Mouse (Mus musculus) neural tube, embryonic 11.5 days (tissue): Measurements from ENCODE around the gene Thg1l. TPM values are rescaled to one million over a fixed set of nuclear protein-coding genes. Genes with fewer than 3 reads are reported as not detected.

Source experiments
- ATAC-seq: fragments of 200-750 bp; cut with Nextera tagmentation; 2 replicates; pipeline ENCODE4 v1.8.0; 2017; ENCODE audit warnings: moderate number of reproducible peaks, mild to moderate bottlenecking, moderate TSS enrichment, moderate library complexity; ENCODE audit not compliant: insufficient read depth, low FRiP score, low TSS enrichment
- DNase-seq: peaks from one replicate; pipeline ENCODE4 v3.0.0-alpha.2; 2015; ENCODE audit warnings: low spot score
- H3K27ac ChIP-seq: fragments of 300-500 bp; sonication (generic); 2 replicates; pipeline ENCODE4 v1.5.1; 2014; ENCODE audit warnings: low read depth, mild to moderate bottlenecking, low read length
- H3K27me3 ChIP-seq: fragments of 300-500 bp; sonication (generic); 2 replicates; pipeline ENCODE4 v1.6.1; 2014; ENCODE audit warnings: mild to moderate bottlenecking, low read length, mixed read lengths; ENCODE audit not compliant: control insufficient read depth, insufficient read depth
- H3K36me3 ChIP-seq: fragments of 300-500 bp; sonication (generic); 2 replicates; pipeline ENCODE4 v1.6.1; 2014; ENCODE audit warnings: mild to moderate bottlenecking, low read length, moderate library complexity, mixed read lengths; ENCODE audit not compliant: control insufficient read depth, insufficient read depth
- H3K4me1 ChIP-seq: fragments of 300-500 bp; sonication (generic); 2 replicates; pipeline ENCODE4 v1.6.1; 2014; ENCODE audit warnings: low read length, mixed read lengths; ENCODE audit not compliant: control insufficient read depth, insufficient read depth
- H3K4me2 ChIP-seq: fragments of 300-500 bp; sonication (generic); 2 replicates; pipeline ENCODE4 v1.6.1; 2014; ENCODE audit warnings: low read depth, mild to moderate bottlenecking, moderate library complexity
- H3K4me3 ChIP-seq: fragments of 300-500 bp; sonication (generic); 2 replicates; pipeline ENCODE4 v1.5.1; 2014; ENCODE audit warnings: low read depth, low read length
- H3K9ac ChIP-seq: fragments of 300-500 bp; sonication (generic); 2 replicates; pipeline ENCODE4 v1.6.1; 2014; ENCODE audit warnings: mild to moderate bottlenecking, low read length
- H3K9me3 ChIP-seq: fragments of 300-500 bp; sonication (generic); 2 replicates; pipeline ENCODE4 v1.6.1; 2016; ENCODE audit warnings: low read length; ENCODE audit not compliant: control insufficient read depth
- WGBS: fragments of 180-500 bp; shearing (Covaris S2); extraction: QIAGEN DNeasy Blood & Tissue Kit; methylation state at CpG from one replicate; pipeline ENCODE4 v1.1.7; 2014; 5-methylcytosine and 5-hydroxymethylcytosine counted together
- polyA plus RNA-seq: library from polyadenylated mRNA; unstranded; fragments of >200 nt; fragmentation: Nextera tagmentation; extraction: Ambion mirVana; gene quantifications from 2 replicates; pipeline ENCODE4 v1.2.1, GENCODE M21; 2014

The Thg1l gene
- polyA plus RNA-seq, 1 experiment from 2014 or later: 14.1 TPM

DNA sequence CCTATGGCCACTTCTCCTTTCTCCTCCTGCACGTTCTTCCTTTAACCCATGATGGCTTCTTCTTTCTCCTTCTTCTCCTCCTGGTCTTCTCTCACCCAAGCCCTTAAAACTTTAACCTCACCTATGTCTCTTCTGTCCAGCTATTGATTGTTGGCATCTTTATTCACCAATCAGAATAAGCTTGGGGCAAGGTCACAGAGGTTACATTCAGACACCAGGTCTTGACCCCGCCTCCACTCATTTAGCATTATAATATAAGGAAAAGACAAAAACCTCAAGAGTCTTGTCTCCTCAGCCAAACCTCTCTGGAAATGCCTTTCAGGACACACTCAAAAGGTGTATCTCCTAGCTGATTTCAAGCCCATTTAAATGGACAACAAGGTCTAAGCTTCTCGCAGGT, 13.2 kb upstream of the Thg1l start:
- H3K27ac ChIP-seq: no peak overlapping the region
- H3K9ac ChIP-seq: no peak overlapping the region
- H3K4me1 ChIP-seq: no peaks in the 10 kb centered on the region
- H3K36me3 ChIP-seq: no peaks in the 10 kb centered on the region
- H3K4me2 ChIP-seq: no peak overlapping the region
- no peak overlapping the region for H3K4me3 ChIP-seq
- WGBS: 88% methylated on average over 3 of the region's 3 CpGs
- DNase-seq (no peak), ATAC-seq (no peak)
- H3K9me3 ChIP-seq: no peaks in the 10 kb centered on the region
- no peaks in the 10 kb centered on the region for H3K27me3 ChIP-seq

DNA sequence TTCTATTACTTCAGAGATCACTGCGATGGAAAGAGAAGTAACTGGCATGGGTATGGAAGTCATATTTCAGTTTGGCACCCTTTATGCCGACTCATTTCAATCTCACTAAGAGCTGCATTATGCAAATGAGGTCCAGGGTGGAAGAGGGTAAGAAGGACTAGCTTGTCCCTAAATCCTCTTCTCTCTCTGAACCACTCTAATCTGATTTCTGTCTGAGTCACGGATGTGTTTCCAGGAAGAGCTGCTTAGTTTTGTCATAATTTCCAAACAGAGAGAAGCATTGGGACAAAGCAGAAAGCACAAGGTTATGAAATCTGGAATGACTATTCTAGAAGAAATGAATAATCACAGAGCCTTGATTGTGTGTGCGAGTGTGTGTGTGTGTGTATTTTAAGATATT, 11.6 kb upstream of the Thg1l start:
- Histone ChIP-seq H3K27ac (no peak overlapping the region), H3K36me3 (no peaks in the 10 kb centered on the region), H3K4me2 (no peak overlapping the region), H3K4me3 (no peak overlapping the region), H3K9me3 (no peaks in the 10 kb centered on the region), H3K27me3 (no peaks in the 10 kb centered on the region), H3K9ac (no peak overlapping the region), H3K4me1 (no peaks in the 10 kb centered on the region)
- WGBS: 86% methylated on average over 4 of the region's 4 CpGs
- DNase-seq (no peak), ATAC-seq (no peak)

- Histone ChIP-seq H3K9me3 (no peaks in the 10 kb centered on the region), H3K4me1 (no peaks in the 10 kb centered on the region), H3K27ac (no peak overlapping the region), H3K27me3 (no peaks in the 10 kb centered on the region), H3K4me2 (no peak overlapping the region), H3K36me3 (no peaks in the 10 kb centered on the region), H3K4me3 (no peak overlapping the region), H3K9ac (no peak overlapping the region)
- 87% methylated on average over 5 of the region's 5 CpGs for WGBS
- no peak for DNase-seq
- ATAC-seq: no peak
Observed at GRCm38 (mm10) chr11:45960003-45960402, 4.7 kb upstream of the Thg1l start.

- no peak for DNase-seq
Observed at GRCm38 (mm10) chr11:45959598-45959997, 4.3 kb upstream of the Thg1l start.

GRCm38 (mm10) chr11:45947491-45947890, 7.8 kb downstream of the Thg1l start:
- no peaks in the 10 kb centered on the region for H3K27me3 ChIP-seq
- peaks cover 11% of the 10 kb centered on the region for H3K4me1 ChIP-seq
- 85% methylated on average over 2 of the region's 2 CpGs for WGBS
- no peak overlapping the region for H3K9ac ChIP-seq
- H3K36me3 ChIP-seq: no peaks in the 10 kb centered on the region
- no peak overlapping the region for H3K4me3 ChIP-seq
- no peak for DNase-seq
- no peak overlapping the region for H3K4me2 ChIP-seq
- no peak overlapping the region for H3K27ac ChIP-seq
- H3K9me3 ChIP-seq: no peaks in the 10 kb centered on the region
- no peak for ATAC-seq

More at GRCm38 (mm10) chr11:45959598-45959997, 4.3 kb upstream of the Thg1l start:
- 81% methylated on average over 3 of the region's 3 CpGs for WGBS
- no peak overlapping the region for H3K4me2 ChIP-seq
- H3K9me3 ChIP-seq: no peaks in the 10 kb centered on the region
- H3K27me3 ChIP-seq: no peaks in the 10 kb centered on the region
- no peak for ATAC-seq
- H3K27ac ChIP-seq: no peak overlapping the region
- no peaks in the 10 kb centered on the region for H3K36me3 ChIP-seq
- no peaks in the 10 kb centered on the region; the same call in 1 of the 2 replicates for H3K4me1 ChIP-seq
- H3K9ac ChIP-seq: no peak overlapping the region
- no peak overlapping the region for H3K4me3 ChIP-seq

DNA sequence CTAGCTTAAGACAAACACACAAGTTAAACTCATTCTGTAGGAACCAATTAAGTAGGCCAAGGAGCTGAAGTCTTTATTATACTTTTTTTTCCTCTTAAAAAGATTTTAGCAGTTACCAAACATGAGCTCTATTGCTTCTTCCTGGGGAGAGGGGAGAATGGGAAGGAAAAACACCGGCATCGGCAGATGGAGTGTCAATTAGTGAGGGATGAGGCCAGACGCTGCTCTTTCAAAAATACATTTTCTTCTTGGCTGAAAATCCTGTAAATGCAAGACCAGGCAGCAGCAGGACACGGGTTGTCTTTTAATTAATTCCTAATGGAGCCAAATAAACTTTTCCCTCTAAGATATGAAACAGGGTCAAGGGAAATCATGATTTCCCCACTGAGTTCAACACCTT, 8.5 kb downstream of the Thg1l start:
- DNase-seq: no peak

GRCm38 (mm10) chr11:45944643-45945156, 10.6 kb downstream of the Thg1l start, which contains the start of gene Lsm11:
Lsm11 (minus strand) TSS chr11:45944935.
- H3K36me3 ChIP-seq: no peaks in the 10 kb centered on the region
- H3K9me3 ChIP-seq: no peaks in the 10 kb centered on the region
- H3K27ac ChIP-seq: no peak within 1 kb of the TSS
- peak within 1 kb of the TSS; percentile 72 for H3K4me2 ChIP-seq
- H3K9ac ChIP-seq: peak within 1 kb of the TSS; percentile 81
- DNase-seq: peak; percentile 97
- H3K4me3 ChIP-seq: peak within 1 kb of the TSS; percentile 86
- H3K4me1 ChIP-seq: peaks cover 11% of the 10 kb centered on the region
- ATAC-seq: peak; percentile 87
- H3K27me3 ChIP-seq: no peaks in the 10 kb centered on the region
- WGBS: under 1% methylated on average over 53 of the region's 55 CpGs

More for the DNA sequence above, 8.5 kb downstream of the Thg1l start:
- Histone ChIP-seq H3K27ac (no peak overlapping the region), H3K4me3 (no peak overlapping the region), H3K9ac (no peak overlapping the region), H3K4me1 (peaks cover 11% of the 10 kb centered on the region), H3K27me3 (no peaks in the 10 kb centered on the region), H3K36me3 (no peaks in the 10 kb centered on the region), H3K9me3 (no peaks in the 10 kb centered on the region), H3K4me2 (no peak overlapping the region)
- no peak for ATAC-seq
- 79% methylated on average over 4 of the region's 4 CpGs for WGBS

DNA sequence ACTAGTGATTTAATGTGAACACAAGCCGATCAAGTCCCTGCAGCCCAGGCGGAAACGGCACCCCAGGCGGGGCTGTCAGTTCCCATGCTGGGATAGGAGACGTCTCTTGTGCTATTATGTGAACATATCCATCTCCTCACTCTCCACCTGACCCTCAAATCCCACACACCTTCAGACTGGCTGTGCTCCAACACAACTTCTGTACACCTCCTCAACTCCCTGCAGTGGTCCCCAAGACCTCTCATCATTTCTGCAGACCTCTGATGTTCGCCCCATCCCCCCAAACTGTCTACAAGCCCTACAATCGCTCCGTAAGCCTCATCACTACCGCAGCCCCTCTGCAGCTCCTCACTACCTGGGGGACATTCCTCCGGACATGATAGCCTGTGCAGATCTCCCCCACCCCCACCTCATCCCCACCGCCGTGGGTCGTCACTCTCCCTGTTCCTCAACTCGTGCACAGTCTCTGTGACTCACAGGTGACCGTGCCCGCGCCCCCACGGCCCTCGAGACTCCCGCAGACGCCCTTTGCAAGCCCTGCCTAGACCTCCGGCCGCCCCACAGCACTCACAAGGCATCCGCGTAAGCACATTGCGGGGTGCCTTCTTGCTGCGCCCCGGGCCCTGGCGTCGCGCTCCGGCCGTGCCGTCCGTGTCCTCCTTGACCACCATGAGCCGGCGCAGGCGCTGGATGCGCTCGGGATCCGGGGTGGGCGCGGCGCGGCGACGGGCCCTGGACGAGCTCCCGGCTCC, 11.2 kb downstream of the Thg1l start:
- H3K4me3 ChIP-seq: peak overlapping the region; percentile 86
- under 1% methylated on average over 32 of the region's 49 CpGs for WGBS
- H3K27me3 ChIP-seq: no peaks in the 10 kb centered on the region
- H3K27ac ChIP-seq: no peak overlapping the region
- peaks cover 11% of the 10 kb centered on the region for H3K4me1 ChIP-seq
- H3K9ac ChIP-seq: peak overlapping the region; percentile 81
- ATAC-seq: peak; percentile 77
- peak overlapping the region; percentile 72 for H3K4me2 ChIP-seq
- no peaks in the 10 kb centered on the region for H3K9me3 ChIP-seq
- no peaks in the 10 kb centered on the region for H3K36me3 ChIP-seq
- peak; percentile 35 for DNase-seq
